Mouse (Mus musculus): ENCODE measurements at regions not wholly inside any gene's neighbourhood (a gene's known extent, or its start where the extent isn't known, plus 50 kb on each side); places are given as distances from the start of the nearest gene placed in this dataset.

DNA sequence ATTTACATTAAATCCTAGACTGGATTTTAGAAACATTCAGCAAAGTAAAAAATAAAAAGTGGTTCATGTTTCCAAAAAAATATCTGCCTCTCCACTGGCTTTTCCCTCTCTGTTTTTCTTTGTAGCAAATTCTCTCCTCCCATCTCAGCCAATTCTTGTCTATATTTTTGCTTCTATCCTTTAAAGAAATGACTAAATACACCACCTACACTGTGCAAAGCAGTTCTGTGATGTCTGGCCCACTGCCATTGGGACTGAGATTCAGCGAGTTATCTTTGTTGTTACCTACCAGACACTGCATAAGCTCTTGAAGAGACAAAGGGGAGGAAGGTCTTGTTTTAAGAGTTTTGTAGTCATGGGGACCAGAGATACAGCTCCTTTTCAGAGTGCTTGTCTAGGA lies 835.8 kb upstream of the Klhl29 start:
- no peak overlapping the region for H3K4me2 ChIP-seq (ENCODE audit: low read depth, low read length)
- no peaks in the 10 kb centered on the region for H3K4me1 ChIP-seq (ENCODE audit: control insufficient read depth, insufficient read depth, low read length)
- 77% methylated on average over 1 of the region's 1 CpGs for WGBS
- H3K36me3 ChIP-seq (ENCODE audit: control insufficient read depth, insufficient read depth, low read length), result no peaks in the 10 kb centered on the region
- H3K4me3 ChIP-seq (ENCODE audit: low read depth, low read length), result no peak overlapping the region
- H3K27me3 ChIP-seq (replicated peaks; ENCODE audit: control insufficient read depth, insufficient read depth, low read length), result no peaks in the 10 kb centered on the region
- no peak overlapping the region for H3K27ac ChIP-seq (replicated peaks; ENCODE audit: low read depth, low read length)
- DNase-seq (ENCODE audit: low spot score) (no peak), ATAC-seq (ENCODE audit: low read depth) (no peak)
- no peaks in the 10 kb centered on the region for H3K9me3 ChIP-seq (ENCODE audit: control insufficient read depth, low read length)
- no peak overlapping the region for H3K9ac ChIP-seq (ENCODE audit: low read depth, low read length)

DNA sequence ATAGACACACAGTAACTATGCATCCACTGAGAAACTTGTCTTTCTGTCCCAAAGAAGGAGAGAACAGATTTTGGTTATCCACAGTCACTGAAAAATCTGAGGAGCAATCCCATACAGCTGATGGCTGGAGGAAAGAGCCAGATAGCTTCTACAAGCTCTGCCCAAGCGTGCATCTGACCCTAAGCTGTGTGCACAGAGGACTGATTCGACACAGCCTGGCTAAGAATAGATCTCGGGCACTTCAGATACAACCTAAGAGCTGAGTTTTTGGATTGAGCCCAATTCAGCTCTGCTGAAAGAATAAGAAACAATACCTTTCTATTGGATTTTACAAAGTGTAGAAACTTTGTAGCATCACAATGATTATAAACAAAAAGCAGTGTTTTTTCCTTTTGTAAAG lies 813.8 kb upstream of the Klhl29 start:
- no peak for ATAC-seq (ENCODE audit: low read depth)
- H3K4me1 ChIP-seq (ENCODE audit: control insufficient read depth, insufficient read depth, low read length), result no peaks in the 10 kb centered on the region
- H3K9me3 ChIP-seq (ENCODE audit: control insufficient read depth, low read length), result no peaks in the 10 kb centered on the region
- WGBS, result 76% methylated on average over 3 of the region's 3 CpGs
- no peak overlapping the region for H3K27ac ChIP-seq (replicated peaks; ENCODE audit: low read depth, low read length)
- no peak overlapping the region for H3K9ac ChIP-seq (ENCODE audit: low read depth, low read length)
- no peaks in the 10 kb centered on the region for H3K36me3 ChIP-seq (ENCODE audit: control insufficient read depth, insufficient read depth, low read length)
- H3K4me3 ChIP-seq (ENCODE audit: low read depth, low read length), result no peak overlapping the region
- H3K4me2 ChIP-seq (ENCODE audit: low read depth, low read length), result no peak overlapping the region
- H3K27me3 ChIP-seq (replicated peaks; ENCODE audit: control insufficient read depth, insufficient read depth, low read length), result no peaks in the 10 kb centered on the region
- DNase-seq (ENCODE audit: low spot score), result no peak

- ATAC-seq (ENCODE audit: low read depth), result no peak
- H3K27me3 ChIP-seq (replicated peaks; ENCODE audit: control insufficient read depth, insufficient read depth, low read length), result no peaks in the 10 kb centered on the region
- no peak overlapping the region for H3K4me3 ChIP-seq (ENCODE audit: low read depth, low read length)
- no peak for DNase-seq (ENCODE audit: low spot score)
- H3K4me1 ChIP-seq (ENCODE audit: control insufficient read depth, insufficient read depth, low read length), result no peaks in the 10 kb centered on the region
- no peaks in the 10 kb centered on the region for H3K9me3 ChIP-seq (ENCODE audit: control insufficient read depth, low read length)
- no peak overlapping the region for H3K9ac ChIP-seq (ENCODE audit: low read depth, low read length)
- no peak overlapping the region for H3K27ac ChIP-seq (replicated peaks; ENCODE audit: low read depth, low read length)
- H3K36me3 ChIP-seq (ENCODE audit: control insufficient read depth, insufficient read depth, low read length), result no peaks in the 10 kb centered on the region
- H3K4me2 ChIP-seq (ENCODE audit: low read depth, low read length), result no peak overlapping the region
Measured at GRCm38 (mm10) chr12:6168795-6169194, 793.3 kb upstream of the Klhl29 start.

GRCm38 (mm10) chr12:6154287-6154686 lies 778.8 kb upstream of the Klhl29 start:
- H3K27me3 ChIP-seq (replicated peaks; ENCODE audit: control insufficient read depth, insufficient read depth, low read length), result no peaks in the 10 kb centered on the region
- H3K4me2 ChIP-seq (ENCODE audit: low read depth, low read length), result no peak overlapping the region
- no peak for ATAC-seq (ENCODE audit: low read depth)
- 78% methylated on average over 2 of the region's 2 CpGs for WGBS
- no peaks in the 10 kb centered on the region for H3K4me1 ChIP-seq (ENCODE audit: control insufficient read depth, insufficient read depth, low read length)
- H3K9me3 ChIP-seq (ENCODE audit: control insufficient read depth, low read length), result no peaks in the 10 kb centered on the region
- no peaks in the 10 kb centered on the region for H3K36me3 ChIP-seq (ENCODE audit: control insufficient read depth, insufficient read depth, low read length)
- no peak overlapping the region for H3K9ac ChIP-seq (ENCODE audit: low read depth, low read length)
- no peak overlapping the region for H3K4me3 ChIP-seq (ENCODE audit: low read depth, low read length)
- H3K27ac ChIP-seq (replicated peaks; ENCODE audit: low read depth, low read length), result no peak overlapping the region
- no peak for DNase-seq (ENCODE audit: low spot score)

DNA sequence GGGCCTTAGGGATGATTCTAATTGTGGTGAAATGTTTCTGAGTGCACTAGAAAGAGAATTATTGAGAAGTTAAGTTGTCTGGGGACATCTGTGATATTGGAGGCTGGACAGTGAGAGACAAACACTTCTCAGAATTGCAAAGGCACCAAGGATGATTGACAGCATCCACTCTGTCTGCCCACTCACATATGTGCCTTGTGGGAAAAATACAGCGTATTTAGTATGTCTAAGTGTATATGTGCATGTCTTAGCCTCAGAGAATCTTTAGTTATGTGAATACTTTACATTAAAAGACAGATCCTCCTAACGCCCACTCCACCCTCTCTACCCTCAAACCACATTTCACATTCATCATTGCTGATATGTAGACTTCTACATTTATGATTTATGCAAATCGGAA lies 776.0 kb upstream of the Klhl29 start:
- Histone ChIP-seq H3K27me3 (replicated peaks; ENCODE audit: control insufficient read depth, insufficient read depth, low read length) (no peaks in the 10 kb centered on the region), H3K4me3 (ENCODE audit: low read depth, low read length) (no peak overlapping the region), H3K4me2 (ENCODE audit: low read depth, low read length) (no peak overlapping the region), H3K9ac (ENCODE audit: low read depth, low read length) (no peak overlapping the region), H3K9me3 (ENCODE audit: control insufficient read depth, low read length) (no peaks in the 10 kb centered on the region), H3K4me1 (ENCODE audit: control insufficient read depth, insufficient read depth, low read length) (no peaks in the 10 kb centered on the region), H3K36me3 (ENCODE audit: control insufficient read depth, insufficient read depth, low read length) (no peaks in the 10 kb centered on the region), H3K27ac (replicated peaks; ENCODE audit: low read depth, low read length) (no peak overlapping the region)
- ATAC-seq (ENCODE audit: low read depth) (no peak), DNase-seq (ENCODE audit: low spot score) (no peak)
- 80% methylated on average over 3 of the region's 3 CpGs for WGBS

DNA sequence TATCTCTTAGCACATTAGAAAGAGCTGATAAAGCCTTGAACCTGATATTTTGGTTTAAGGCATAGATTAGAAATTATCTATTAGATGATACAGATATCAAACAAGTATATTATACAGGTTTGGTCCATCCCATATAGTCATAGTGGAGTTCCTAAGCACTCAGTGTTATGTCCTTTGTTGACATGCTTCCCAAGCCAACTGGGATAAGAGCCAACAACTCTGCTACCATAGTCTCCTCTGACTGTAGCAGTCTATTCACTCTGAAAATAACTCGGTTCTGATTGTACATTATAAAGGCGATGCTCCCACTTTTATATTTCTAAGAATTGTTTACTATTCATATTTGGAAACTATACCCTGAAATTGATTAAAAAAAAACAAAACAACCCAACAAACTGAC lies 757.0 kb upstream of the Klhl29 start:
- Histone ChIP-seq H3K36me3 (ENCODE audit: control insufficient read depth, insufficient read depth, low read length) (no peaks in the 10 kb centered on the region), H3K4me2 (ENCODE audit: low read depth, low read length) (no peak overlapping the region), H3K4me3 (ENCODE audit: low read depth, low read length) (no peak overlapping the region), H3K27ac (replicated peaks; ENCODE audit: low read depth, low read length) (no peak overlapping the region), H3K9ac (ENCODE audit: low read depth, low read length) (no peak overlapping the region), H3K27me3 (replicated peaks; ENCODE audit: control insufficient read depth, insufficient read depth, low read length) (no peaks in the 10 kb centered on the region), H3K9me3 (ENCODE audit: control insufficient read depth, low read length) (no peaks in the 10 kb centered on the region), H3K4me1 (ENCODE audit: control insufficient read depth, insufficient read depth, low read length) (no peaks in the 10 kb centered on the region)
- 88% methylated on average over 2 of the region's 2 CpGs for WGBS
- DNase-seq (ENCODE audit: low spot score) (no peak), ATAC-seq (ENCODE audit: low read depth) (no peak)

DNA sequence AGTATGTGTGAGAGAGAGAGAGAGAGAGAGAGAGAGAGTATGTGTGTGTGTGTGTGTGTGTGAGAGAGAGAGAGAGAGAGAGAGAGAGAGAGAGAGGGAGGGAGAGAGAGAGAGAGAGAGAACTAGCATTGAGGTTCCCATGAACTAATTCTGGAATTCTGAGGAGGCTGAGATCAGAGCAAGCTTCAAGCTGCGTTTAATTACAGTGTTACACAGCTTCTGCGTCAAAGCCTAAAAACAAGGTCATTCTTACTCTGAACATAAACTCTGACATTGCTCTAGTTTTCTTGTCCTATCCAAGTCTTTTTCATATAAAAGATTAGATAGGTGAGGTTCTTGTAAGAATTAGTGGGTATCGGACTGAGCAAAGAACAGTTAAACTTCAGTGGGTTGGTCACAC lies 744.1 kb upstream of the Klhl29 start:
- WGBS, result 64% methylated on average over 3 of the region's 3 CpGs
- H3K4me1 ChIP-seq (ENCODE audit: control insufficient read depth, insufficient read depth, low read length), result no peaks in the 10 kb centered on the region
- no peak overlapping the region for H3K27ac ChIP-seq (replicated peaks; ENCODE audit: low read depth, low read length)
- H3K4me3 ChIP-seq (ENCODE audit: low read depth, low read length), result no peak overlapping the region
- H3K9me3 ChIP-seq (ENCODE audit: control insufficient read depth, low read length), result no peaks in the 10 kb centered on the region
- ATAC-seq (ENCODE audit: low read depth) (no peak), DNase-seq (ENCODE audit: low spot score) (no peak)
- H3K4me2 ChIP-seq (ENCODE audit: low read depth, low read length), result no peak overlapping the region
- no peak overlapping the region for H3K9ac ChIP-seq (ENCODE audit: low read depth, low read length)
- no peaks in the 10 kb centered on the region for H3K36me3 ChIP-seq (ENCODE audit: control insufficient read depth, insufficient read depth, low read length)
- H3K27me3 ChIP-seq (replicated peaks; ENCODE audit: control insufficient read depth, insufficient read depth, low read length), result no peaks in the 10 kb centered on the region

DNA sequence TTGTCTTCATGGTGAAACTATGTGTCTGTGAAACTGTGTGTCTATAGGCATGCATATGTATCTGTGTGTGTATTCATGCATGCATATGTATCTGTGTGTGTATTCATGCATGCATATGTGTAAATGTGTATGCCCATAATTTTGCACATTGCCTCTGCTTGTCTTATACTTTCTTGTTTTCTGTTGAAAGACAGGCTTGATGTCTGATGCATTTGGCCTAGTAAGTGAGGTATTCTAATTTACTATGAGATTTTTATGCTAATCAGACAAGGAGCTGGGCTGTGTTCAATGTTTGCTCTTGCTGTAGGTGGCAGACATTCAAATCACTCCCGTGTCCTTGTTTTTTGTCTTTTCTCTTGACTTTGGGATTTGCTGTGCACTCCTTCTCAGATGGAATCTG lies 739.8 kb upstream of the Klhl29 start:
- no peak for DNase-seq (ENCODE audit: low spot score)
- Histone ChIP-seq H3K36me3 (ENCODE audit: control insufficient read depth, insufficient read depth, low read length) (no peaks in the 10 kb centered on the region), H3K9ac (ENCODE audit: low read depth, low read length) (no peak overlapping the region), H3K4me3 (ENCODE audit: low read depth, low read length) (no peak overlapping the region), H3K4me2 (ENCODE audit: low read depth, low read length) (no peak overlapping the region), H3K9me3 (ENCODE audit: control insufficient read depth, low read length) (no peaks in the 10 kb centered on the region), H3K27me3 (replicated peaks; ENCODE audit: control insufficient read depth, insufficient read depth, low read length) (no peaks in the 10 kb centered on the region), H3K27ac (replicated peaks; ENCODE audit: low read depth, low read length) (no peak overlapping the region), H3K4me1 (ENCODE audit: control insufficient read depth, insufficient read depth, low read length) (no peaks in the 10 kb centered on the region)
- no peak for ATAC-seq (ENCODE audit: low read depth)
- 77% methylated on average over 1 of the region's 1 CpGs for WGBS

DNA sequence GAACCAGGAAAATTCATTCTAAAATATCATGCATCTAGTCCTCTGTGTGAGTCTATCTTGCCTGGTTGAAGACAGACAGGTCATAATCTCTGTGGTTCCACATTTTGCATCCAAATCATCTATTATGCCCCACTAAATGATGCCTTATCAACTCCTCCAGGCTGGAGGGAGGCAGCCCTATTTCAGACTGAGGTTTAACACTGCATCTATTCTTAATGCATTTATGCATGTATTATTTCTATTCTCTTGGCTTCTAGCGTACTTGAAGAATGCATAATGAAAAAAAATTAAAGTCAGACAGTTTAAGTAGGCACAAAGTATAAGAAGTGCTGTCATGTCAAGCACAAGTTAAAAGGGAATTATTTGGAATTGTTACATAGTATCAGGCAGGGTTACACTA lies 721.8 kb upstream of the Klhl29 start:
- Histone ChIP-seq H3K4me3 (ENCODE audit: low read depth, low read length) (no peak overlapping the region), H3K4me2 (ENCODE audit: low read depth, low read length) (no peak overlapping the region), H3K36me3 (ENCODE audit: control insufficient read depth, insufficient read depth, low read length) (no peaks in the 10 kb centered on the region), H3K27me3 (replicated peaks; ENCODE audit: control insufficient read depth, insufficient read depth, low read length) (no peaks in the 10 kb centered on the region), H3K9ac (ENCODE audit: low read depth, low read length) (no peak overlapping the region), H3K9me3 (ENCODE audit: control insufficient read depth, low read length) (no peaks in the 10 kb centered on the region), H3K27ac (replicated peaks; ENCODE audit: low read depth, low read length) (no peak overlapping the region), H3K4me1 (ENCODE audit: control insufficient read depth, insufficient read depth, low read length) (no peaks in the 10 kb centered on the region)
- 67% methylated on average over 1 of the region's 1 CpGs for WGBS
- no peak for DNase-seq (ENCODE audit: low spot score)
- no peak for ATAC-seq (ENCODE audit: low read depth)
